Mouse (Mus musculus) neural tube, embryonic 15.5 days (tissue): ENCODE results near the gene Rcor3. TPM values are rescaled to one million over a fixed set of nuclear protein-coding genes. Genes with fewer than 3 reads are reported as not detected.
A peak's percentile ranks its signal among the peaks of the same experiment; 100 is the strongest.

Experiments used
- ATAC-seq: fragments of 200-750 bp; cut with Nextera tagmentation; 2 replicates; pipeline ENCODE4 v1.8.0; 2017; ENCODE audit warnings: mild to moderate bottlenecking, moderate TSS enrichment, moderate library complexity; ENCODE audit not compliant: low FRiP score
- H3K27ac ChIP-seq: fragments of 300-500 bp; sonication (generic); replicated peaks from 2 replicates; pipeline ENCODE4 v1.5.1; 2015; ENCODE audit warnings: mild to moderate bottlenecking, inconsistent platforms
- H3K27me3 ChIP-seq: fragments of 300-500 bp; sonication (generic); replicated peaks from 2 replicates; pipeline ENCODE4 v1.6.1; 2015; ENCODE audit warnings: inconsistent platforms
- H3K36me3 ChIP-seq: fragments of 300-500 bp; sonication (generic); 2 replicates; pipeline ENCODE4 v1.6.1; 2015; ENCODE audit warnings: inconsistent platforms
- H3K4me1 ChIP-seq: fragments of 300-500 bp; sonication (generic); 2 replicates; pipeline ENCODE4 v1.6.1; 2015; ENCODE audit warnings: inconsistent platforms
- H3K4me2 ChIP-seq: fragments of 300-500 bp; sonication (generic); 2 replicates; pipeline ENCODE4 v1.6.1; 2015; ENCODE audit warnings: inconsistent platforms, mild to moderate bottlenecking, moderate library complexity
- H3K4me3 ChIP-seq: fragments of 300-500 bp; sonication (generic); replicated peaks from 2 replicates; pipeline ENCODE4 v1.5.1; 2015; ENCODE audit warnings: mild to moderate bottlenecking, inconsistent platforms
- H3K9ac ChIP-seq: fragments of 300-500 bp; sonication (generic); replicated peaks from 2 replicates; pipeline ENCODE4 v1.6.1; 2015; ENCODE audit warnings: mild to moderate bottlenecking, inconsistent platforms
- H3K9me3 ChIP-seq: fragments of 300-500 bp; sonication (generic); replicated peaks from 2 replicates; pipeline ENCODE4 v1.6.1; 2016; ENCODE audit warnings: inconsistent platforms
- WGBS: fragments of 180-500 bp; shearing (Covaris S2); methylation state at CpG from one replicate; pipeline ENCODE4 v1.1.7; 2015; ENCODE audit warnings: mixed read lengths; 5-methylcytosine and 5-hydroxymethylcytosine counted together
- polyA plus RNA-seq: library from polyadenylated mRNA; unstranded; fragments of >200 nt; fragmentation: Nextera tagmentation; extraction: Ambion mirVana; gene quantifications from 2 replicates; pipeline ENCODE4 v1.2.1, GENCODE M21; 2015

The Rcor3 gene
- polyA plus RNA-seq, 1 experiment from 2014 or later, result 38.3 TPM

- Histone ChIP-seq H3K36me3 (no peaks in the 10 kb centered on the region), H3K9me3 (no peaks in the 10 kb centered on the region), H3K4me1 (peaks cover 7% of the 10 kb centered on the region), H3K9ac (peak within 1 kb of the TSS; percentile 52), H3K27me3 (peaks cover 18% of the 10 kb centered on the region), H3K4me2 (peak within 1 kb of the TSS; percentile 88), H3K27ac (peak within 1 kb of the TSS; percentile 20; the same call in 1 of the 2 replicates), H3K4me3 (peak within 1 kb of the TSS; percentile 53)
- ATAC-seq, result peak; percentile 98
- 2% methylated on average over 63 of the region's 63 CpGs for WGBS
Observed at GRCm38 (mm10) chr1:192091806-192092772, 45.8 kb downstream of the Rcor3 start, which contains the start of gene Traf5. Gene Traf5, minus strand, starts transcription at chr1:192092559.

- Histone ChIP-seq H3K36me3 (no peaks in the 10 kb centered on the region), H3K4me1 (peaks cover 7% of the 10 kb centered on the region), H3K27ac (no peak overlapping the region), H3K9me3 (no peaks in the 10 kb centered on the region), H3K9ac (no peak overlapping the region), H3K27me3 (peaks cover 18% of the 10 kb centered on the region), H3K4me3 (0 out of 2 replicates have a peak overlapping the region, but pooled peaks have one; percentile 53), H3K4me2 (peak overlapping the region; percentile 88; the same call in 1 of the 2 replicates)
- 79% methylated on average over 11 of the region's 11 CpGs for WGBS
- ATAC-seq, result no peak
Observed at GRCm38 (mm10) chr1:192090689-192091567, 46.9 kb downstream of the Rcor3 start.

- Histone ChIP-seq H3K9me3 (no peaks in the 10 kb centered on the region), H3K27ac (no peak overlapping the region), H3K4me2 (no peak overlapping the region), H3K4me3 (no peak overlapping the region), H3K36me3 (no peaks in the 10 kb centered on the region), H3K27me3 (peaks cover 18% of the 10 kb centered on the region), H3K4me1 (peaks cover 7% of the 10 kb centered on the region), H3K9ac (no peak overlapping the region)
- whole genome bisulfite sequencing, result 89% methylated on average over 3 of the region's 3 CpGs
- no peak for ATAC-seq
Observed at GRCm38 (mm10) chr1:192090281-192090680, 47.6 kb downstream of the Rcor3 start.

GRCm38 (mm10) chr1:192089208-192090166 is 48.4 kb downstream of the Rcor3 start:
- peaks cover 7% of the 10 kb centered on the region for H3K4me1 ChIP-seq
- H3K36me3 ChIP-seq, result no peaks in the 10 kb centered on the region
- no peak overlapping the region for H3K9ac ChIP-seq
- no peak for ATAC-seq
- H3K9me3 ChIP-seq, result no peaks in the 10 kb centered on the region
- H3K27ac ChIP-seq, result no peak overlapping the region
- no peak overlapping the region for H3K4me2 ChIP-seq
- H3K4me3 ChIP-seq, result no peak overlapping the region
- H3K27me3 ChIP-seq, result peaks cover 18% of the 10 kb centered on the region
- 80% methylated on average over 9 of the region's 9 CpGs for WGBS

GRCm38 (mm10) chr1:192088011-192088410 is 49.9 kb downstream of the Rcor3 start:
- no peak overlapping the region for H3K4me2 ChIP-seq
- 71% methylated on average over 4 of the region's 4 CpGs for WGBS
- ATAC-seq, result no peak

GRCm38 (mm10) chr1:192087098-192087497 is 50.8 kb downstream of the Rcor3 start:
- WGBS, result 77% methylated on average over 4 of the region's 4 CpGs
- peaks cover 5% of the 10 kb centered on the region for H3K4me1 ChIP-seq

More at GRCm38 (mm10) chr1:192088011-192088410, 49.9 kb downstream of the Rcor3 start:
- Histone ChIP-seq H3K4me3 (no peak overlapping the region), H3K4me1 (peaks cover 7% of the 10 kb centered on the region), H3K27me3 (peaks cover 18% of the 10 kb centered on the region), H3K36me3 (no peaks in the 10 kb centered on the region), H3K9ac (no peak overlapping the region), H3K27ac (no peak overlapping the region), H3K9me3 (no peaks in the 10 kb centered on the region)

GRCm38 (mm10) chr1:192086279-192087037 is 51.4 kb downstream of the Rcor3 start:
- no peak for ATAC-seq
- Histone ChIP-seq H3K4me3 (no peak overlapping the region), H3K27me3 (peaks cover 17% of the 10 kb centered on the region), H3K4me1 (no peaks in the 10 kb centered on the region), H3K9me3 (no peaks in the 10 kb centered on the region), H3K4me2 (no peak overlapping the region), H3K36me3 (no peaks in the 10 kb centered on the region), H3K9ac (no peak overlapping the region), H3K27ac (no peak overlapping the region)
- 90% methylated on average over 12 of the region's 12 CpGs for WGBS

More at GRCm38 (mm10) chr1:192087098-192087497, 50.8 kb downstream of the Rcor3 start:
- peaks cover 18% of the 10 kb centered on the region for H3K27me3 ChIP-seq
- H3K9me3 ChIP-seq, result no peaks in the 10 kb centered on the region
- ATAC-seq, result no peak
- no peak overlapping the region for H3K9ac ChIP-seq
- no peak overlapping the region for H3K27ac ChIP-seq
- no peak overlapping the region for H3K4me2 ChIP-seq
- H3K36me3 ChIP-seq, result no peaks in the 10 kb centered on the region
- no peak overlapping the region for H3K4me3 ChIP-seq

GRCm38 (mm10) chr1:192085218-192085617 is 52.6 kb downstream of the Rcor3 start:
- Histone ChIP-seq H3K4me2 (no peak overlapping the region), H3K27ac (no peak overlapping the region), H3K4me3 (no peak overlapping the region), H3K27me3 (0 out of 2 replicates have a peak, but pooled peaks cover 6% of the 10 kb centered on the region), H3K4me1 (no peaks in the 10 kb centered on the region), H3K9me3 (no peaks in the 10 kb centered on the region), H3K36me3 (no peaks in the 10 kb centered on the region), H3K9ac (no peak overlapping the region)
- ATAC-seq, result no peak
- WGBS, result 95% methylated on average over 10 of the region's 10 CpGs

GRCm38 (mm10) chr1:192082646-192083045 is 55.2 kb downstream of the Rcor3 start:
- Histone ChIP-seq H3K36me3 (no peaks in the 10 kb centered on the region), H3K9ac (no peak overlapping the region), H3K27me3 (no peaks in the 10 kb centered on the region), H3K4me2 (no peak overlapping the region), H3K9me3 (no peaks in the 10 kb centered on the region), H3K4me3 (no peak overlapping the region), H3K27ac (no peak overlapping the region), H3K4me1 (no peaks in the 10 kb centered on the region)
- no peak for ATAC-seq
- WGBS, result 77% methylated on average over 1 of the region's 1 CpGs

- Histone ChIP-seq H3K27ac (no peak overlapping the region), H3K36me3 (no peaks in the 10 kb centered on the region), H3K27me3 (no peaks in the 10 kb centered on the region), H3K4me1 (no peaks in the 10 kb centered on the region), H3K9ac (no peak overlapping the region), H3K9me3 (no peaks in the 10 kb centered on the region), H3K4me3 (no peak overlapping the region), H3K4me2 (no peak overlapping the region)
- 98% methylated on average over 2 of the region's 2 CpGs for WGBS
- no peak for ATAC-seq
Observed at GRCm38 (mm10) chr1:192081129-192081528, 56.7 kb downstream of the Rcor3 start.
